Mouse (Mus musculus) inflammation-experienced regulatory T-cells, adult 6 months (primary cell): ENCODE results near the gene Col1a1. TPM values are rescaled to one million over a fixed set of nuclear protein-coding genes. Genes with fewer than 3 reads are reported as not detected.
"Not testable (repeated sequence)": the region's sequence is repeated elsewhere in the genome, so short reads cannot be mapped to it uniquely, and the experiment has no call there.

Experiments used
- ATAC-seq: one replicate; pipeline ENCODE4 v1.8.0; 2017
- polyA plus RNA-seq, 3 experiments: library from polyadenylated mRNA; unstranded; fragments of 100-300 nt; shearing (Covaris generic); gene quantifications; one replicate each; pipeline ENCODE4 v1.2.1; 2017

Gene Col1a1
- polyA plus RNA-seq, 3 experiments from 2014 or later, result 0.13 to 0.62 (median 0.15) TPM

DNA sequence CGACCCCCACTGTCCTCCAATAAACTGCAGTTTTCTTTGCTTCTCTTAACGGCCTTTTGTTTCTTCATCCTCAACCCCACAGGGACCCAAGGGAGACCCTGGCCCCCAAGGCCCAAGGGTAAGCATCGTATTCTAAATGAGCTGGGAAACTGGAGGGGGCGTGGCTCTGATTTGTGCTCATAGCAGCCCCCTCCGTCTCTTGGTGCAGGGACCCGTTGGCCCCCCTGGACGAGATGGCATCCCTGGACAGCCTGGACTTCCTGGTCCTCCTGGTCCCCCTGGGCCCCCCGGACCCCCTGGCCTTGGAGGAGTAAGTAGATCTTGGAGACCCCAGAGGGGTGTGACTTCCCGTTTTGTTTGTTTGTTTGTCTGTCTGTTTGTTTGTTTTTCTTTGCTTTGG lies 2.3 kb downstream of the Col1a1 start:
- no peak for ATAC-seq

GRCm38 (mm10) chr11:94939280-94939679 lies 3.3 kb downstream of the Col1a1 start:
- no peak for ATAC-seq

- no peak for ATAC-seq
Measured at GRCm38 (mm10) chr11:94941121-94941520, 5.1 kb downstream of the Col1a1 start.

GRCm38 (mm10) chr11:94941776-94942175 lies 5.8 kb downstream of the Col1a1 start:
- no peak for ATAC-seq

GRCm38 (mm10) chr11:94942282-94943023 lies 6.4 kb downstream of the Col1a1 start:
- no peak for ATAC-seq

DNA sequence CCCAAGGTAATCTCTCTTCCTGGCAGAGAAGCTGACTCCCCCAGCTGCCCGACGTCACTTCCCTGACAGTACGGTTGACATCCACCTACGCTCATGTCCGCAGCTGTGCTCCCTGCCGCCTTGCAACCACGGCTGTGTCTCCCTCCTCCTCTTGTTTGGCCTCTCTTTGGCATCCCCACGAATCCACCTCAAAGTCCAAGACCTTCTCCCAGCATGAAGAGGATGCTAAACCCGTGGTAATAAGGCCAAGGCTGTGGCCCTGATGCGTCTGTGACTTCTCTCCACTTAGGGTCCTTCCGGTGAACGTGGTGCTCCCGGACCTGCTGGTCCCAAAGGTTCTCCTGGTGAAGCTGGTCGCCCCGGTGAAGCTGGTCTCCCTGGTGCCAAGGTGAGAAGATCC lies 7.0 kb downstream of the Col1a1 start:
- no peak for ATAC-seq

DNA sequence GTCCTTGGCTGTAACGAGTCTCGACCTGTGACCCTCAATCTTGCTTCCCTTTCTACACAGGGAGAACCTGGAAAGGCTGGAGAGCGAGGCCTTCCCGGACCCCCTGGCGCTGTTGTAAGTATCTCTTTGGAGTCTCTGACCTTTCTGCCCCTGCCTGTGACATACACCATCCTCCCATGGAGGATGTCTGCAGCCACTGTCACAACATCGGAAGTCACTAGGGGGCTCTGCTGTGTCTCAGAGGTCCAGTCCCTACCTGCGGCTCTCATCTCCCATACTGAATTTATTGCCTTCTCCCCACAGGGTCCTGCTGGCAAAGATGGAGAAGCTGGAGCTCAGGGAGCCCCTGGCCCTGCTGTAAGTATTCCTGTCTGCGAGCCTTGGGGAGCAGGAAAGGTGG lies 8.3 kb downstream of the Col1a1 start:
- no peak for ATAC-seq

DNA sequence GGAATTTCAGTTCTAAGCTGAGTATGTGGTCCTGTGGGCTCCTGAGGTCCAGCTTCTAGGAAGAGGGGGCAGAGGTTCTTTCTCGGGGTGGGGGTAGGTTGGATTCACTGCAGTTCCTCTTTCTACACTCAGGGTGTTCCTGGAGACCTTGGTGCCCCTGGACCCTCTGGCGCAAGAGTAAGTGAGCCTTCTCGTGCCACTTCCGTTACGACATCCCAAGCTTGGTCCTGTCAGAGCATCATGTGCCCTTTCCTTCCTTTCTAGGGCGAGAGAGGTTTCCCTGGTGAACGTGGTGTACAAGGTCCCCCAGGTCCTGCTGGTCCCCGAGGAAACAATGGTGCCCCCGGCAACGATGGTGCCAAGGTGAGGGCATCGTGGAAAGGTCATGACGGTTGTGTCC lies 9.2 kb downstream of the Col1a1 start:
- ATAC-seq, result no peak

DNA sequence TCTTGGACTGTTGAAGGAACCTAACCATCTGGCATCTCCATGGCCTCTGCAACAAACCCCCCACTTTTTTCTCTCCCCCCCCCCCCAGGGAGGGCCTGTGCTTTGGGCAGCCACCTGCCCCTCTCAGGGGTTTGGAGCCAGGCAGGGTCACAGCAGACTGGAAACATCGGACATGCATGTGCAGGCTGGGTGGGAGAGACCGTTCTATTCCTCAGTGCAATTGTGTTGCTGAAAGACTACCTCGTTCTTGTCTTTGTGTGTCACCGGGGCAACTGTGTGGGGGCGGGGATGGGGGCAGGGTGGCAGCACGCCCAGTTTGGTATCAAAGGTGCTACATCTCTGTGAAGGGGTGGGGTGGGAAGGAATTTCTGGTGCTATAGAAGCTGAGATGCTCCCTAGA lies 16.1 kb downstream of the Col1a1 start:
- no peak for ATAC-seq

- no peak for ATAC-seq
Measured at GRCm38 (mm10) chr11:94955103-94955502, 19.1 kb downstream of the Col1a1 start.

DNA sequence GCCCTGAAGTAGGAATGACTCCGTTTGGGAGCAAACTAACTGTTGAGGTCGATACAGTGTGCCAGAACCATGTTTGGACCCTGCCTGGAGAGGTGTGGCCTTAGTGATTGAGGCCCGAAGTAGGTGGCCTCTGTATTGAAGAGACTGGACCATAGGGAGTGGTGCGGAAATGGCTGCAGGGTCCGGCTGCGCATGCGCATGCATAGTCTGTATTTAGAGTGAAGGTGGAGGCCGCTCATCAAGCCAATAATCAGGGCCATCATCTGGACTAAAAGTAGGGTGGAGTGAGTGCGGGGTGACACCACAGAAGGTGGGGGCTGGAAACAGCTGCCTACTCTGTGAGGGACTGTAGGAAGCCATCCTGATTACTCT lies 21.7 kb downstream of the Col1a1 start:
- ATAC-seq, result no peak

- no peak for ATAC-seq
Measured at GRCm38 (mm10) chr11:94958065-94958858, 22.2 kb downstream of the Col1a1 start.

DNA sequence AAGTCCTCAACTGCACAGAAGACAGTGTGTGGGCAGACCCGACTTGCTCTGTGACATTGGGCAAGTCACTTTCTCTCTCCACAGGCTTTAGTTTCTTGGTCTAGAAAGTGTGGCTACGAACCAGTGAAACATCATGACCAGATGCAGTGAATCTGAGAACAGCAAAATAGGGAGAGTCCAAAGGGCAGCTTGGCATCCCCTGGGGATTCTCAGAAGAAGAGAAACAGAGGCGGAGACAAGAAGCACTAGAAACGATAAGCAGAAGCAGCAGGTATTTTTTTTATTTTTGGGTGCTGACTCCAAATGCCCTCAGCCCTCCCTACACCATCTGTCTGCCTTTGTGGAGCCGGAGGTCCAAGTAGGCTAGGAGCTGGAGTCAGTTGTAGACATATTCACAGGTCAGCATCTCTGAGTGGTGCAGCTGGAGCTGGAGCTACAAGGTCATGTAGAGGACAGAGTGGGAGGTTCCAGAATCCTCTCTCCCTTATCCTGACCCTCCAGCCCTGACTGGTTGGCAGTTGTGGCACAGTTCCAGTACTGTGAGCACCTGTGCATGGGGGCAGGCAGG lies 26.6 kb downstream of the Col1a1 start:
- ATAC-seq, result no peak

DNA sequence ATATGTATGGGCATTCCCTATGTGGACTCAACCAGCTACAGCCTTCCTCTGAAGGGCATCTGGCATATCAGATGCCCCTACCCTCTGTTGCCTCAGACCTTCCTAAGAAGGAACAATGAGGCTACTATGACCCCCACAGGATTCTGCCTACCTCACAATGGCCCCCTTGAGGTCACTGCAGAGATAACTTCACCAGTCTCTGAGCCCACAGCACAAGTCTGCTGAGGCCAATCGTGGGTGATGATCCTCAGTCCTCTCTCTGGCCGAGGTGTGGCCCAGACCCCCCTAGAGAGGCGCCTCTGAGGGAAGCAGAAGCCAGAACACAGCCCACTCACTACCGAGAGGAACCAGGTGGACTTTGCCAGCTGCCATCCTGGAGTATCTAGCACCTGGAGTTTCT lies 31.4 kb downstream of the Col1a1 start, which contains the start of gene Hils1:
Gene Hils1 (plus strand): TSS at position 175 of the 400 bp plus-strand sequence.
- no peak for ATAC-seq

- ATAC-seq, result no peak
Measured at GRCm38 (mm10) chr11:94968187-94968586, 32.2 kb downstream of the Col1a1 start.

GRCm38 (mm10) chr11:94969709-94970108 lies 33.7 kb downstream of the Col1a1 start:
- ATAC-seq, result not testable (repeated sequence)

GRCm38 (mm10) chr11:94970210-94970943 lies 34.4 kb downstream of the Col1a1 start:
- ATAC-seq, result no peak

DNA sequence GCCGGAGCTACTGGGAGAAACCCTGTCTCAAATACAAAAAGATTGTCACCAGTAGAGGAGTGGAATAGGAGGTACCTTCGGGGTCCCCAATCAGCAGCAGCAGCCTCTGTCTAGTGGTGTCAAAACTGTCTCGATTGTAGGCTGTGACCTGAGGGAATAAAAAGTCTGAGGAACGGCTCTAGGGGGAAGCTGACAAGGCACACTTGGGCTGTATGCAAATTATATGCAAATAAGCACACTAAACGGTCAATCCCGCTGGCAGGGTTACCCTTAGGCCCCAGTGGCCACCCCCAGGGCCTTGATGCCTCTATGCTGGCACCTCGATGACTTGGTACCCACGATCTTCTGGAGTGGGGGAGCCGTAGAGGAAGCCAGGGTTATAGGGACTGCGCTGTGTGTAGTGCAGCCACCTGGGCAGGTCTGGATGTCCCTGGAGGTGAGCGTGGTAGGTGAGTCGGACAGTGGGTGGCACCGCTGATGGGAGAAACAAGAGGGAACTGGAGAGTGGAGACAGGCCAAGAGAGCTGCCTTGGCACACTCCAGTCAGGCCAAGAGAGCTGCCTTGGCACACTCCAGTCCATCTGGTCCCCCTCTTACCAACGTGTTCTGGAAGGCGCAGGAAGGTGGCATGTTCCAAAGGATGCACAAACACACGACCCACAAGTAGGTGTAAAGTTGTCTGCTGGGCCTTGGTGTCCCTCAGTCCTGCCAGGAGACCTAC lies 36.0 kb downstream of the Col1a1 start:
- no peak for ATAC-seq

GRCm38 (mm10) chr11:94972887-94973286 lies 36.9 kb downstream of the Col1a1 start:
- ATAC-seq, result no peak

GRCm38 (mm10) chr11:94973313-94973712 lies 37.3 kb downstream of the Col1a1 start:
- ATAC-seq, result no peak

DNA sequence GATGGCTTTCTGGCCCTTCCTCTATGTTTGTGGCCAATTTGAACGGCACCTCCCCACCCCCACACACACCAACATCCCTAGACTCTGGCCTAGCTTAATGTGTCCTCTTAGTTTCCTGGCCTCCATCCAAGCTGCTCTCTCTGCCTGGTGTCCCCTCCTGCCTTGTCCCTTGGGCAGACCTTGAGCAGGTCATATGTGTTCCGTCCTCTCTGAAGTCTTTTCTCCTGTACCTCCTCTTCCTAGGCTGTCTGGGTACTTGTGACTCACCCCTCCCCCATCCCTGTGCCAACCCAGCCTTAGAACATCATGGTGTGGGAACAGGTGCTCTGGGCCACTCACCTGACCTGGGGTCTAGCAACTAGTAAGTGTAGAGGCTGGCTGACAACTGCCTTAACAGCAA lies 38.9 kb downstream of the Col1a1 start:
- ATAC-seq, result no peak

DNA sequence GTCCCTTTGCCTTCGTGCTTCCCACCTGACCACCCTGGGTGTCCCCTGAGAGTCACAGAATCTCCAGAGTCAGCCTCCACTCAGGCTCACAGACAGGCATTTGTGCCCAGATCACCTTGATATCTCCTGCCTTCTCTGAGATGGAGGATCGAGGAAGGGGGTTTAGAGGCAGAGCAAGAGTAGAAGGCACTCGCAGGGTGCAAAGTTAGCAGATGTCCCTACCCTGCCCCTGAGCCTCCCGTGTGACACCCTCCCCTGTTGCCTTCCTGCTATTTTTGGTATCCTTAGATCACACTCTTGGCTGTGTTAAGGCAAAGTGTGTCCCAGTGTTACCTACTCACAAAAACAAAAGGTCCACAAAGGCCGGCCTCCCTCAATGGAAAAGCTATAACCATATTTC lies 40.2 kb downstream of the Col1a1 start, which contains the start of gene Sgca:
Gene Sgca (minus strand): TSS at position 129 of the 400 bp plus-strand sequence.
- no peak for ATAC-seq
